Mouse (Mus musculus) liver, embryonic 14.5 days (tissue): Measurements from ENCODE around the gene Gm17727.

Experiments used
- CTCF ChIP-seq: IDR thresholded peaks from 2 replicates; pipeline ENCODE4 v1.5.1; 2016; ENCODE audit warnings: antibody characterized with exemption, low read depth, control low read depth
- EP300 ChIP-seq: IDR thresholded peaks from 2 replicates; pipeline ENCODE4 v1.6.1; 2016; ENCODE audit warnings: antibody characterized with exemption, low read depth

- no peak for TF ChIP-seq EP300
- no peak for TF ChIP-seq CTCF
These were observed 20.2 kb upstream of the Gm17727 start for GRCm38 (mm10) chr9:35798146-35798545.
